Mouse (Mus musculus): Measurements from ENCODE around the gene Gm21905.

Gene Gm21905

GRCm38 (mm10) chr5:67946321-67946720, at the start of gene Gm21905:
Gene Gm21905 (minus strand): TSS chr5:67946421.
- no peak for DNase-seq (ENCODE audit: low spot score in 2 of 2)

DNA sequence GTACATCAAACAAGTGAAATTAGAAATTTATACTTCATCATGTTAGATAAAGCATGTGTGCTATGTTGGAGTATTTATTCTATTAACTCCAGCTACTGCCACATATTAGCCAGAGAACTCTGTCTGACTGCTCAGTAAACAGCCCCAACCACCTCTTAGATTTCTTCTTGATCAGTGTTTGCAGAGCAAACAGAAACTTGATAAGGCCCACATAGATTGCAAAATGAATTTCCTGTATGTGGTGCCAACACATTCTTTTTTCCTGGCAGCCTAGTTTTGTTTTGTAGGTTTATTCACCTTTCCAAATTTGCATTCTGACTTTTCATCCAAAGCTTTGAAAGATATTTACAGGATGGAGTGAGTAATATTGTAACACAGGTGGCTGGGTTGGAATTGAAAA, 44.2 kb upstream of the Gm21905 start:
- no peak for DNase-seq (ENCODE audit: low spot score in 2 of 2)

GRCm38 (mm10) chr5:67981946-67982526, 35.8 kb upstream of the Gm21905 start:
- no peak for DNase-seq (ENCODE audit: low spot score in 2 of 2)

- DNase-seq (ENCODE audit: low spot score in 2 of 2): no peak
Measured at GRCm38 (mm10) chr5:67969536-67969935, 23.3 kb upstream of the Gm21905 start.

- DNase-seq (ENCODE audit: low spot score in 2 of 2): no peak
Measured at GRCm38 (mm10) chr5:67961708-67962629, 15.7 kb upstream of the Gm21905 start.

DNA sequence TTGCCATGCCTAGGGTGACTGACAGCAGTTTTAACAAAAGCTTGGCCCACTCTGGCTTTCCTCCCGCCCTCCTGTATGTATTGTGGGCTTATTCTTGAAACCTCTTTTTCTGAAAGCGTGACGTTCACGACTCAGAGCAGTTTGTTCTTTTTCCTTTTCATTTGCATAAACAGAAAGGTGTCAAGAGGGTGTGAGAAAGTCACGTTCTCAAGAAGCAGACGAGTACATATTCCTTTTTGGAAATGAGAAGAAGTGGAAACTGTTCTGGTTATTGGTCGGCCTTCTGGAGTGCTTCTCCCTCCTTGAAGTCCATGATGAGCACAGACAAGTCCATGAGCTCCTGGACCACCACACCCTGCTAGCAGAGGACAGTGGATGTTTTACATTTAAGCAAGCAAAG, 9.3 kb upstream of the Gm21905 start:
- DNase-seq (ENCODE audit: low spot score in 2 of 2): no peak

DNA sequence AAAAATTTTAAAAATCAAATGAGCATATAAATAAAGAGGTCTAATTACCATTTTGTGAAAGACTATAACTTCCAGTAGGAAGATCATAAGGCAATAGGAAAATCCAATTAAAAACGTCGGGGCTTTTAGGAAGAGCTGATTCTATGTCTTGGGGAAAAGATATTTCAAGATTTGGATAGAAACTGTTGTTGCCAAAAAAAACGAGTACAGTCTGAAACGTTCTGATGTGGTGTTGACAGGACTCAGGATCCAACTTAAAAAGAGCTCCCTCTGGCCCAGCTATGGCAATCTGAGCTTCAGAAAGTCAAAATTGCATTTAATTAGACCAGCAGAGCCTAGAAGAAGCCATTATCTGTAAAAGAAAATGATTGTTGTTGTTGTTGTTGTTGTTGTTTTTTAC, 7.9 kb upstream of the Gm21905 start:
- DNase-seq (ENCODE audit: low spot score in 2 of 2): no peak

DNA sequence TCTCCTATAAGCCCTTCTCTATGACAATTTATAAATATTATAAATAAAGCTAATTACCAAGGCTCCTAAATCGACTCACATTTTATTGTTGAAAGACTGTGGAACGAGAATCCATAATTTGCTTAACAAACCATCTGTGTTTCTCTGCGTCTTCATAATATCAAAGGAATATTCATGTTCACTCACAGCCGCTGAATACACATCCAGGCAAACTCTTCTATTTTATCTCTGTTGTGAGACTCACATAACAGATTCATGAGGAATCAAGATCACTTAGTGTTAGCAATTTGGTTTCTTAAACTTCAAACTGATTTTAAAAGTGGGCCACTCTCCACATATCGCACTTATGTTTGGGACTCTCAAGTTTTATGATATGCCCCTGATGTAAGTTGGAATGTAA, 1.9 kb upstream of the Gm21905 start:
- no peak for DNase-seq (ENCODE audit: low spot score in 2 of 2)

DNA sequence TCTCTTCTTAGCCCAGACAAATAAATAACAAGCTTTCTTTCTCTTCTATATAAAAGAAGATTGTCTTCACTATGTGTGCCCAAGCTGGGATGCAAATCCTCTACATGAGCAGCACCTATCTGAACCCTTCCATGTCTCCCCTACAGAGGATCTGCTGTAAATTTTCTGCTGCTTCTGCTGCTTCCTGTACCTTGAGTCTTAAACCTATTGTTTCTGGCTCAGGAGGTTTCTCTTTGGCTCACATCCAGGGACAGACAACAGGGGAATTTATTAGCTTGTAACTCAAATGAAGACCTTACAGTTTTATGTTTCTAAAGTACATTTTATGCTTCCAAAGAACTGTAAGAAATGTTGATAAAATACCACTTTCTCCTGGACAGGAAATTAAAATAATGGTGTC, 785 bp upstream of the Gm21905 start:
- no peak for DNase-seq (ENCODE audit: low spot score in 2 of 2)

DNA sequence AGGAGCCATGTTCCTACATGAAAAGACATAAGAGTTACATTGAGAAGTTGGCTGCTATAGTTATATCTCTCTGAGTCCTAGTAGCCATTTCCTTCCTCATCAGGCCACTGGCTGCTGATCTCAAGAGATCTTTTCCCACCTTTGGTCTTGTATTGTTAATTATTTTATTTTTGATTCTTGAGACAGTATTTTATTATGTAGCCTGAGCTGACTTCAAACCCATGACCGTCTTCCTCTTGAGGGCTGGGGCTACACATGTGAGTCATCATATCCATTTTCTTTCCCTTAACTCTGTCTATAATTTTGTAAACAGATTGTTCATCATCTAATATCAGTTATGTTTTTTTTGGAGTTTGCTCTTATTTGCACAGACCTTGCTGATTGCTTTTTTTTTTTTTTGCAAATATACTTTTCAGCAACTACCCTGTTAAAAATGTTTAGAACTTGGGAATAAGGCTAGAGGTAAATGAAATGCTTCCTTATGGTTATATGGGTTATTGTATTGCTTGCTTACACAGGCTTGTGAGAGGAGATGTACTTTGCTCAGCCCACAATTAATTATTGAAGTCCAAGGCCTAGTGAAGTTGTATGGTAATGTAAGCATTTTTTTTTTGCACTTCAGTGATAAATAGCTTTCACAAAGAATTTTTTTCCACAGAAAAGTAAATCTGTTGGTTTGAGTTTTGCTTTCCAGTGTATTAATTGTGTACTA, 2.0 kb downstream of the Gm21905 start:
- DNase-seq (ENCODE audit: low spot score in 2 of 2): no peak

GRCm38 (mm10) chr5:67943199-67943598, 3.0 kb downstream of the Gm21905 start:
- no peak for DNase-seq (ENCODE audit: low spot score in 2 of 2)

DNA sequence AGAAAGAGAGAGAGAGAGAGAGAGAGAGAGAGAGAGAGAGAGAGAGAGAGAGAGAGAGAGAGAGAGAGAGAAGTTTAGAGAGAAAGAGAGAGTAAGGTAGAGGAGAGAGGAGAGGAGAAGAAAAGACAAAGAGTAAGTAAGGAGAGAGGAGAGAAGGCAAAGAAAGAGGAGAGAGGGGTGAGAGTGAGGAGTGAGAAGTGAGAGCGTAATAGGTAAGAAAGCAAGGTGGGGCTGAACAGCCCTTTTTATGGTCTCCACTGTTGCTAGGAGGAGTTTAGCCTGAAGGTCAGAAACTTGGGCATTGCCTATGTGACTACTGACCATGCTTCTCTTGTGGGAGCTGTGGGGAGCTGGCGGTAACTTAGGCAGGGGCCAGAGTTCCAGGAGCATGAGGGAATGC, 4.9 kb downstream of the Gm21905 start, which contains the start of gene Gm5108:
TSS of gene Gm5108 (plus strand) at position 301 of the 400 bp plus-strand sequence.
- no peak for DNase-seq (ENCODE audit: low spot score in 2 of 2)

DNA sequence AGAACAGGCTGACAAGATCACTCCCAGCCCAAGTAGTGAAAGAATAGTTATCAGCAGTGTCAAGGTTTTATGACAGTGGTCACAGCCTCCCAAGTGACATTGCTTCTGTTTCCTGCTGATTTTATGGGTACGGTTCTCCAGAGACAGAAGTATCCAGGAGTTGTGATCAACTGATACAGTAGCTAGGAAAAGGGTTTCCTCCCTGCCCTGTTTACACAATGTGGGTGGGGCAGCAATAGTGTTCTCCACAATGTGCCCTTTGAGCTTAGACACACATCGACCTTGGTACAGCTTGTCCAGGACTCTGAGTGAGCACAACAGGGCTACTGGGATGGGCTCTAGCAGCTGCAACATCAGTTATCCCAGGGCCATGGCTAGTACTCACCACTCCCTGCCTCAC, 14.6 kb downstream of the Gm21905 start:
- no peak for DNase-seq (ENCODE audit: low spot score in 2 of 2)

DNA sequence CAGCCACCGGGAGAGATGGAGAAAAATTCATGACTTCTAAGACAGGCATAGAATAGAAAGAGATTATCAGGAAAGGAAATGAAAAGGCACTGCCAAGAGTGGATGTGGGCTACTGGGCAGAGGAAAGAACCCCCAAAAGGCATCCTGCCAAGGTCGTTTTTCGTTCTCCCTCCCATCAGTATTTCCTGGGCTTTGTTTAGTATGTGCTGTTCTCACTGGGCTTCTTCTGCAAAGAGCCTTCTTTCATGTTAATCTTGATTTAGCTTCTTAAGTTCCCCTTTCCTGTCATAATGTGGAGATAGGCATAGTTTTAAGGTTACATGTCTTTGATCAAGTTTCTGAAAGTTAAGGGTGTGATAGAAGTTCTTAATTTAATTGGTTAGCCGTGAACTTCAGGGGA, 15.6 kb downstream of the Gm21905 start:
- no peak for DNase-seq (ENCODE audit: low spot score in 2 of 2)

DNA sequence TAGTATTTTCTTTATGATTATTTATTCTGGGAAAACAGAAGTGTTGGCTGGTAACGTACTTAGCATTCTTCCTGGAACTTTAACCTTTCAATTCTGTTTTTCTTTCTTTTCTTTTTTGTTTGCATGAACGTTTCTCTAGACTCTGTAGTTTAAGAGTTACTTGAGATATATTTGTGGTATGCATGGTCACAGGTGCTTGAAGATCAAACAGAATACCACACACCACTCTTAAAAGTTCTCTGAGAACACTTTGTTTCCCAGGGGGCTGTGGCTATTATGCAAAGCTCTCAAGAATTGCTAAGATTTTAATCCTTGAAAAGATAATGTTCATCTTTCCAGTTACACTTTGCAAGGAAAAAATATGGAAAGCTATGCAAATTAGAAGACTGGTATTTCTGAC, 41.7 kb downstream of the Gm21905 start:
- DNase-seq (ENCODE audit: low spot score in 2 of 2): no peak

- DNase-seq (ENCODE audit: low spot score in 2 of 2): no peak
Measured at GRCm38 (mm10) chr5:67898921-67899320, 47.3 kb downstream of the Gm21905 start.

DNA sequence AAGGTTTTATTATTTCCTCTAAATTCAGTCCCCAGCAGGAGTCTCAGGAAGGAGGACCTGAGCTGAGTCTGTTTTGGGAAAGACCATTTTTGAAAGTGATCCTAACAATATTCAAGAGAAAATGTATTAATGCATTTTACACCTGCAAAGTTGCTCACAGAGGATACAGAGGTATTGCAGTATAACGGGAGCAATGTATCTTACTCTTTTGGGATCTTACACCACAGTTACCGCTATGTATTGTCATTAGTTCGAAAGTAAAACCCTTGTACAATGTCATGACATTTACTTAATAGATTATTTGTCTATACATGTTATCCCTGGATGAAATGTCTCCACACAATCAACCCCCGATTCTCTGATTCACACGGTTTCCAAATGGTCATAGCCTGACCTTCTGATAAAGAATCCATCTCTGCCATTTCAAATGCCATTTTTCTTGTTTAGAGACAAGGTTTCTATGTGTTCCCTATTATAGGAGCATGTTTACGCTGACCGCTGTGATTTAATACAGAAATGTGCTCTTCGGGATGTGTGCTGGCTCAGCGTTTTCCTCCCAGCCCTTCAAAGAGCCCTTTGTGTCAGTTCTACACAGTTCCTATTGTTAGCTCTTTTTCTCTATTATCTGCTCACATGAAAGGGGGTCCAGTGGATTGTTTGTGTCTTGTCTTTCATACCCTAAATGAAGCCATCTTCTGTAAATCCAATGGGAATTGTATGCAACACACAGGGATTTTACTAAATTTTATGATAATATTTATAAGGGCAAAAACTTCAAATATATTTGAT, 61.6 kb downstream of the Gm21905 start:
- DNase-seq (ENCODE audit: low spot score in 2 of 2): no peak

- no peak for DNase-seq (ENCODE audit: low spot score in 2 of 2)
Measured at GRCm38 (mm10) chr5:67883564-67884171, 62.6 kb downstream of the Gm21905 start.
